Mouse (Mus musculus) cortical plate, adult 2 months (tissue): ENCODE results near the gene Ddit4l.

ENCODE experiments used
- CTCF ChIP-seq: fragments of 200-500 bp; IDR thresholded peaks from 2 replicates; pipeline ENCODE4 v1.5.1; 2011; ENCODE audit warnings: mild to moderate bottlenecking, control low read depth, low read length; ENCODE audit not compliant: insufficient read depth; ENCODE audit errors: extremely low read depth
- POLR2A ChIP-seq: fragments of 200-500 bp; IDR thresholded peaks from 2 replicates; pipeline ENCODE4 v1.6.1; 2011; ENCODE audit warnings: mild to moderate bottlenecking, low read length, control low read depth; ENCODE audit not compliant: insufficient read depth; ENCODE audit errors: extremely low read depth

DNA sequence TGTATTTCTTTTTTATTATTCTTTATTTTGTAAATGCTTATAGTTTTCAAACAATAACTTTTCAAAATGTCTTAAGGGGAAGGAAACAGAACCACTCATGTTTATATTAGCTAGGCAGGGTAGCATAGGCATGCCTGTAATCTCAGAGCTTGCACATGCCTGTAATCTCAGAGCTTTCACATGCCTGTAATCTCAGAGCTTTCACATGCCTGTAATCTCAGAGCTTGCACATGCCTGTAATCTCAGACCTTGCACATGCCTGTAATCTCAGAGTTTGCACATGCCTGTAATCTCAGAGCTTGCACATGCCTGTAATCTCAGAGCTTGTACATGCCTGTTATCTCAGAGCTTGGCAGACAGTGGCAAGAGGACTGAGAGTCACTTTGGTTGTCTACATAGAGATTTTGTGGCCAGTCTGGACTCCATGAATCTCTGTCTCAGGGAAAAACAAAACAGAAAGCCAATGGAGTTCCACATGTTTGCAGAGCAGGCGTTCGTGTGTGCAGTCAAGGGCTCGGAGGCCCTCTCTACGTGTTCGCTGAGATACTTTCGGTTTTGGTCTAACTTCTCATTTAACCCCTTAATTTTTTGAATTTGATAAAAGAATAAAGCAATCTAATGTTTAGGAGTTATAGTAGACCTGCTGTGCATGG is 10.8 kb upstream of the Ddit4l start:
- TF ChIP-seq CTCF (no peak), POLR2A (no peak)
